10 mouse cellular contexts compared by ENCODE assay signal in genomic region chr13:49306771-49307310, GRCm38 (mm10). TPM values are rescaled to one million over a fixed set of nuclear protein-coding genes. Genes with fewer than 3 reads are reported as not detected.
DNase-seq lines count a peak whose midpoint lies in the region; ATAC-seq and TF ChIP-seq lines count a peak whose summit lies in the region.
"Had no signal": no experiment of that assay in that cellular context is flagged by ENCODE, and none has a peak within 500 bp of the region (broad histone marks: within the 10 kb centered on the region; RNA-seq: fewer than 3 reads in every experiment).

No protein-coding gene starts in this region.

- peak overlapping the region; percentile 36; the same call in 1 of the 2 replicates for H3K27ac ChIP-seq in kidney, postnatal 0 days
- H3K27ac ChIP-seq: midbrain, embryonic 12.5 days had no signal

- no peak for ATAC-seq in kidney, postnatal 0 days (replicated peaks; ENCODE audit: low FRiP score, low read depth)
- peak; percentile 21 for ATAC-seq in megakaryocyte progenitor cell, adult 5-6 weeks (replicated peaks; ENCODE audit: poor library complexity)
- ATAC-seq: Patski had no signal

- TF ChIP-seq CTCF in kidney, postnatal 0 days (IDR thresholded peaks at IDR 0.05; ENCODE audit: low read depth): no peak

- H3K36me3 ChIP-seq in kidney, postnatal 0 days (ENCODE audit: insufficient read depth, low read length): no peaks in the 10 kb centered on the region
- H3K36me3 ChIP-seq: midbrain, embryonic 12.5 days had no signal

- intact Hi-C loops in heart, postnatal 10 days (cut with DNase I): no loop called here

- H3K4me1 ChIP-seq in kidney, postnatal 0 days (replicated peaks; ENCODE audit: insufficient read depth, low read length): no peaks in the 10 kb centered on the region; the same call in 1 of the 2 replicates
- H3K4me1 ChIP-seq: midbrain, embryonic 12.5 days had no signal

- H3K9me3 ChIP-seq in kidney, postnatal 0 days (replicated peaks; ENCODE audit: low read length): no peaks in the 10 kb centered on the region
- H3K9me3 ChIP-seq: midbrain, embryonic 12.5 days had no signal

- H3K9ac ChIP-seq in kidney, postnatal 0 days (ENCODE audit: low read depth, low read length): no peak overlapping the region
- H3K9ac ChIP-seq: midbrain, embryonic 12.5 days had no signal

- H3K4me3 ChIP-seq in kidney, postnatal 0 days (replicated peaks; ENCODE audit: low read depth, low read length): no peak overlapping the region
- H3K4me3 ChIP-seq: midbrain, embryonic 12.5 days had no signal

- H3K4me2 ChIP-seq in kidney, postnatal 0 days (ENCODE audit: low read length): no peak overlapping the region
- H3K4me2 ChIP-seq: midbrain, embryonic 12.5 days had no signal

- 68% methylated on average over 7 of the region's 7 CpGs for WGBS in kidney, postnatal 0 days

- no peaks in the 10 kb centered on the region for H3K27me3 ChIP-seq in kidney, postnatal 0 days (ENCODE audit: insufficient read depth, low read length)
- H3K27me3 ChIP-seq: Patski had no signal

- DNase-seq in kidney, postnatal 0 days (ENCODE audit: low spot score): no peak
- DNase-seq in kidney, adult 8-10 months: no peak
- DNase-seq in brain, adult 2 months (ENCODE audit: low read depth, low spot score): peak; percentile 82
- peak; percentile 15 to 27 for DNase-seq in heart, postnatal 10 days
- no peak for DNase-seq in frontal cortex, postnatal 25 days (ENCODE audit: low spot score in 2 of 2)
- DNase-seq in layer of hippocampus, adult 9-10 months (ENCODE audit: low spot score): no peak
- no peak for DNase-seq in left cerebral cortex, adult 11 months (ENCODE audit: low spot score)

RNA-seq across cellular contexts. Expression of gene Fgd3, which starts 13.3 kb away (rescaled TPM):
- polyA plus RNA-seq in kidney, postnatal 0 days (2015; fragmentation: Nextera tagmentation; extraction: Ambion mirVana): 0.97 and 1.0 TPM in 2 replicates
- total RNA-seq in heart, postnatal 10 days (2021): under 1 TPM; 0.50 to 0.57 TPM
- 3.4 and 4.1 TPM in 2 replicates for total RNA-seq in megakaryocyte progenitor cell, adult 5-6 weeks (2015)
- total RNA-seq in megakaryocyte progenitor cell, adult 5-6 weeks (2017): 8.6 and 9.3 TPM in 2 replicates

RNA-seq across cellular contexts. Expression of gene Bicd2, which starts 34.5 kb away (rescaled TPM):
- polyA plus RNA-seq in kidney, postnatal 0 days (2015; fragmentation: Nextera tagmentation; extraction: Ambion mirVana): 23.1 and 23.4 TPM in 2 replicates
- total RNA-seq in heart, postnatal 10 days (2021): 10 to 100 TPM; 74.6 to 83.6 TPM
- total RNA-seq in megakaryocyte progenitor cell, adult 5-6 weeks (2015): 9.7 and 10.9 TPM in 2 replicates
- 17.1 and 21.5 TPM in 2 replicates for total RNA-seq in megakaryocyte progenitor cell, adult 5-6 weeks (2017)

RNA-seq across cellular contexts. Expression of gene Susd3, which starts 58.3 kb away (rescaled TPM):
- polyA plus RNA-seq in kidney, postnatal 0 days (2015; fragmentation: Nextera tagmentation; extraction: Ambion mirVana): 41.8 and 44.8 TPM in 2 replicates
- total RNA-seq in heart, postnatal 10 days (2021): 1 to 10 TPM in 1 of 2 experiments, under 1 TPM in 1; 0.62 to 1.1 TPM
- 3.8 and 5.7 TPM in 2 replicates for total RNA-seq in megakaryocyte progenitor cell, adult 5-6 weeks (2015)
- 1.7 and 4.0 TPM in 2 replicates for total RNA-seq in megakaryocyte progenitor cell, adult 5-6 weeks (2017)
- polyA plus RNA-seq: Patski had no signal

Comparison
In these comparisons a context has a peak if more than half of its experiments do, and no peak if none do; other contexts are left out.
1. DNase-seq: peak in brain, adult 2 months (single experiment) and heart, postnatal 10 days (2 of 2); none in kidney, postnatal 0 days (single experiment), kidney, adult 8-10 months (0 of 2), frontal cortex, postnatal 25 days (0 of 2), layer of hippocampus, adult 9-10 months (single experiment) and left cerebral cortex, adult 11 months (single experiment).